Comparison of ENCODE assay signal across 23 mouse cellular contexts in genomic region chr9:114443351-114443750, GRCm38 (mm10). TPM values are rescaled to one million over a fixed set of nuclear protein-coding genes. Genes with fewer than 3 reads are reported as not detected.
A peak's percentile ranks its signal among the peaks of the same experiment; 100 is the strongest.
DNase-seq lines count a peak whose midpoint lies in the region; ATAC-seq lines count a peak whose summit lies in the region.
"Had no signal": no experiment of that assay in that cellular context is flagged by ENCODE, and none has a peak within 500 bp of the region (broad histone marks: within the 10 kb centered on the region; RNA-seq: fewer than 3 reads in every experiment).

No protein-coding gene starts in this region.

- no peak for ATAC-seq in megakaryocyte, adult 5-6 weeks (ENCODE audit: poor library complexity, severe bottlenecking)
- ATAC-seq: forebrain, postnatal 0 days; intestine, embryonic 16.5 days had no signal

- DNase-seq in CD4-positive helper T cell, adult 2 months (ENCODE audit: low read depth, low spot score) = peak; percentile 90
- peak; percentile 63 to 67 for DNase-seq in CD8-positive naive resting alpha-beta T cell, adult 2 months (ENCODE audit: low read depth in 2 of 2, low spot score in 2 of 2)
- peak; percentile 87 for DNase-seq in naive thymus-derived CD4-positive, alpha-beta T cell, adult 2 months (ENCODE audit: low read depth)
- peak; percentile 82 for DNase-seq in thymus, postnatal 25 days
- DNase-seq in adrenal gland, postnatal 4 days (ENCODE audit: low spot score in 2 of 2) = no peak
- DNase-seq in ovary, postnatal 10 days (ENCODE audit: low spot score) = no peak
- DNase-seq: adrenal gland, postnatal 36 days; cerebellum, adult 11 months; cerebellum, postnatal 10 days; forebrain, postnatal 0 days; gastrocnemius, postnatal 36 days; heart, postnatal 4 days; kidney, adult 9 months; kidney, postnatal 14 days; layer of hippocampus, postnatal 36 days; liver, embryonic 13.5 days; lung, embryonic 14.5 days; lung, postnatal 36 days; midbrain, embryonic 14.5 days; retina, postnatal 1 day; right cerebral cortex, postnatal 4 days had no signal

RNA-seq across cellular contexts. Expression of gene Tmppe, which starts 42.4 kb away (rescaled TPM):
- total RNA-seq in adrenal gland, postnatal 4 days (2021) = 10 to 100 TPM; 10.6 to 10.8 TPM
- 1.2 and 2.4 TPM in 2 replicates for total RNA-seq in megakaryocyte, adult 5-6 weeks (2015)
- 4.6 and 6.9 TPM in 2 replicates for total RNA-seq in megakaryocyte, adult 5-6 weeks (2017)

RNA-seq across cellular contexts. Expression of gene Glb1, which starts 42.5 kb away (rescaled TPM):
- 10 to 100 TPM; 38.7 to 45.5 TPM for total RNA-seq in adrenal gland, postnatal 4 days (2021)
- 29.8 TPM in 2 replicates for total RNA-seq in megakaryocyte, adult 5-6 weeks (2015)
- 21.2 and 24.5 TPM in 2 replicates for total RNA-seq in megakaryocyte, adult 5-6 weeks (2017)

RNA-seq across cellular contexts. Expression of gene Crtap, which starts 52.9 kb away (rescaled TPM):
- total RNA-seq in adrenal gland, postnatal 4 days (2021) = 100 to 1,000 TPM; 155 to 160 TPM
- total RNA-seq in megakaryocyte, adult 5-6 weeks (2015) = 23.8 and 32.6 TPM in 2 replicates
- 5.6 and 13.1 TPM in 2 replicates for total RNA-seq in megakaryocyte, adult 5-6 weeks (2017)

Comparison
In these comparisons a context has a peak if more than half of its experiments do, and no peak if none do; other contexts are left out.
1. DNase-seq: peak in CD4-positive helper T cell, adult 2 months (single experiment), CD8-positive naive resting alpha-beta T cell, adult 2 months (2 of 2), naive thymus-derived CD4-positive, alpha-beta T cell, adult 2 months (single experiment) and thymus, postnatal 25 days (single experiment); none in adrenal gland, postnatal 4 days (0 of 2) and ovary, postnatal 10 days (single experiment).
2. RNA of gene Crtap, which starts 52.9 kb away (total RNA-seq): 155 to 160 TPM in adrenal gland, postnatal 4 days; 5.6 to 32.6 TPM in megakaryocyte, adult 5-6 weeks; every median in the first group is over 4 times any median in the second.